Mouse (Mus musculus) ES-E14 (cell line): ENCODE measurements around the gene Cpe.
"Not testable (repeated sequence)": the region's sequence is repeated elsewhere in the genome, so short reads cannot be mapped to it uniquely, and the experiment has no call there.

Experiments
- CHD2 ChIP-seq: IDR thresholded peaks from 2 replicates; pipeline ENCODE4 v1.6.1; 2014; ENCODE audit warnings: mild to moderate bottlenecking, low read depth, low read length, inconsistent platforms
- MAFK ChIP-seq: IDR thresholded peaks from 2 replicates; pipeline ENCODE4 v1.6.1; 2014; ENCODE audit warnings: mild to moderate bottlenecking, low read depth, low read length, inconsistent platforms; ENCODE audit not compliant: insufficient read depth

- TF ChIP-seq CHD2, MAFK: not testable (repeated sequence)
These were observed 26.5 kb downstream of the Cpe start for GRCm38 (mm10) chr8:64666305-64666704.
